Mouse (Mus musculus) heart, embryonic 12.5 days (tissue): ENCODE measurements around the gene Dzank1. TPM values are rescaled to one million over a fixed set of nuclear protein-coding genes. Genes with fewer than 3 reads are reported as not detected.
A peak's percentile ranks its signal among the peaks of the same experiment; 100 is the strongest.

ENCODE experiments used
- ATAC-seq: fragments of 200-750 bp; cut with Nextera tagmentation; 2 replicates; pipeline ENCODE4 v1.8.0; 2017; ENCODE audit warnings: moderate TSS enrichment, moderate library complexity; ENCODE audit not compliant: insufficient number of reproducible peaks, low FRiP score
- H3K27ac ChIP-seq: fragments of 300-500 bp; sonication (generic); 2 replicates; pipeline ENCODE4 v1.5.1; 2016; ENCODE audit warnings: mild to moderate bottlenecking, moderate library complexity; ENCODE audit not compliant: poor library complexity, severe bottlenecking
- H3K27me3 ChIP-seq: fragments of 300-500 bp; sonication (generic); replicated peaks from 2 replicates; pipeline ENCODE4 v1.6.1; 2016; ENCODE audit warnings: mild to moderate bottlenecking, moderate library complexity
- H3K36me3 ChIP-seq: fragments of 300-500 bp; sonication (generic); 2 replicates; pipeline ENCODE4 v1.6.1; 2016; ENCODE audit warnings: mild to moderate bottlenecking, moderate library complexity
- H3K4me1 ChIP-seq: fragments of 300-500 bp; sonication (generic); replicated peaks from 2 replicates; pipeline ENCODE4 v1.6.1; 2016; ENCODE audit warnings: mild to moderate bottlenecking
- H3K4me2 ChIP-seq: fragments of 300-500 bp; sonication (generic); 2 replicates; pipeline ENCODE4 v1.6.1; 2016; ENCODE audit warnings: mild to moderate bottlenecking, moderate library complexity
- H3K4me3 ChIP-seq: fragments of 300-500 bp; sonication (generic); 2 replicates; pipeline ENCODE4 v1.5.1; 2016; ENCODE audit warnings: mild to moderate bottlenecking
- H3K9ac ChIP-seq: fragments of 300-500 bp; sonication (generic); 2 replicates; pipeline ENCODE4 v1.6.1; 2016; ENCODE audit warnings: mild to moderate bottlenecking, moderate library complexity
- H3K9me3 ChIP-seq: fragments of 300-500 bp; sonication (generic); replicated peaks from 2 replicates; pipeline ENCODE4 v1.6.1; 2016; ENCODE audit warnings: mild to moderate bottlenecking, moderate library complexity
- WGBS: fragments of 180-500 bp; shearing (Covaris S2); methylation state at CpG from one replicate; pipeline ENCODE4 v1.1.7; 2016; 5-methylcytosine and 5-hydroxymethylcytosine counted together
- polyA plus RNA-seq: library from polyadenylated mRNA; unstranded; fragments of >200 nt; fragmentation: Nextera tagmentation; extraction: Ambion mirVana; gene quantifications from 2 replicates; pipeline ENCODE4 v1.2.1, GENCODE M21; 2016

The Dzank1 gene
- polyA plus RNA-seq, 1 experiment from 2014 or later = 0.88 TPM

DNA sequence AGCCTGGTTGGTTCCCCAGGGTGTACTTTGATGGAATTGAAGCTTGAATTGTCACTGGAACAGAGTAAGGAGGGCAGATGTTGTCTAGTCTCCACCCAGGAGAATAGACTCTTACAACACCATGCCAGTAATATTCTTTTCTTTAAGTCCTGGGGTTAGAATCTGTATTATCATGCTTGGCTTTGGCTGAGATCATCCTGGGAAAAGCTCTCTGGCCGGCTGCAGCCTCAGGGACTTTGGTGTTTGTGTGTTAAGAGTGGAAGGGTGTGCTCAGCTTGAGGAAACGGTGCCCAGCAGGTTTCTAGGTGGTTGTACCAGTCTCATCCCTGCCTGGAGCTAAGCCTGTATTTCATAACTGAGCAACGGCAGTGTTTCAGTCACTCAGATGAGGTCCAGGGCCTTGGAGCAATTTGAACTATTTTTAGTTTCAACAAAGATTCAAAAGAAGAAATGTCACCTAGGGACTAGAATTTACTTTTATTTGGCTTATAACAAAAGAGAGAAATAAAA lies 88.0 kb downstream of the Dzank1 start:
- Histone ChIP-seq H3K27ac (no peak overlapping the region), H3K9ac (no peak overlapping the region), H3K4me2 (no peak overlapping the region), H3K4me1 (no peaks in the 10 kb centered on the region), H3K27me3 (no peaks in the 10 kb centered on the region), H3K9me3 (no peaks in the 10 kb centered on the region), H3K36me3 (no peaks in the 10 kb centered on the region), H3K4me3 (no peak overlapping the region)
- ATAC-seq = no peak
- 64% methylated on average over 3 of the region's 3 CpGs for WGBS

- H3K9ac ChIP-seq = no peak overlapping the region
- no peak for ATAC-seq
- H3K36me3 ChIP-seq = no peaks in the 10 kb centered on the region
- no peak overlapping the region for H3K4me2 ChIP-seq
- no peaks in the 10 kb centered on the region for H3K9me3 ChIP-seq
- 53% methylated on average over 4 of the region's 4 CpGs for WGBS
- no peaks in the 10 kb centered on the region for H3K4me1 ChIP-seq
- no peak overlapping the region for H3K27ac ChIP-seq
- no peak overlapping the region for H3K4me3 ChIP-seq
- H3K27me3 ChIP-seq = no peaks in the 10 kb centered on the region
Measured at GRCm38 (mm10) chr2:144438424-144438823, 88.8 kb downstream of the Dzank1 start.

GRCm38 (mm10) chr2:144435679-144436078 lies 91.5 kb downstream of the Dzank1 start:
- no peak overlapping the region for H3K4me3 ChIP-seq
- no peaks in the 10 kb centered on the region for H3K36me3 ChIP-seq
- WGBS = 78% methylated on average over 10 of the region's 10 CpGs

GRCm38 (mm10) chr2:144431286-144431825 lies 95.9 kb downstream of the Dzank1 start:
- H3K9me3 ChIP-seq = no peaks in the 10 kb centered on the region
- no peak overlapping the region for H3K4me2 ChIP-seq
- H3K36me3 ChIP-seq = no peaks in the 10 kb centered on the region
- ATAC-seq = no peak
- no peak overlapping the region for H3K9ac ChIP-seq
- H3K27ac ChIP-seq = no peak overlapping the region
- no peaks in the 10 kb centered on the region for H3K27me3 ChIP-seq
- H3K4me3 ChIP-seq = no peak overlapping the region
- H3K4me1 ChIP-seq = no peaks in the 10 kb centered on the region; the same call in 1 of the 2 replicates
- 76% methylated on average over 5 of the region's 5 CpGs for WGBS

More at GRCm38 (mm10) chr2:144435679-144436078, 91.5 kb downstream of the Dzank1 start:
- no peaks in the 10 kb centered on the region for H3K9me3 ChIP-seq
- no peak overlapping the region for H3K27ac ChIP-seq
- no peaks in the 10 kb centered on the region for H3K4me1 ChIP-seq
- no peak for ATAC-seq
- H3K4me2 ChIP-seq = no peak overlapping the region
- no peak overlapping the region for H3K9ac ChIP-seq
- no peaks in the 10 kb centered on the region for H3K27me3 ChIP-seq

GRCm38 (mm10) chr2:144429171-144429570 lies 98.0 kb downstream of the Dzank1 start:
- H3K4me3 ChIP-seq = no peak overlapping the region
- H3K27ac ChIP-seq = no peak overlapping the region
- no peak for ATAC-seq
- H3K4me1 ChIP-seq = no peaks in the 10 kb centered on the region; the same call in 1 of the 2 replicates
- no peaks in the 10 kb centered on the region for H3K36me3 ChIP-seq
- no peak overlapping the region for H3K4me2 ChIP-seq
- WGBS = 77% methylated on average over 7 of the region's 7 CpGs
- H3K27me3 ChIP-seq = no peaks in the 10 kb centered on the region
- no peak overlapping the region for H3K9ac ChIP-seq
- no peaks in the 10 kb centered on the region for H3K9me3 ChIP-seq

- H3K27ac ChIP-seq = no peak overlapping the region
- no peak overlapping the region for H3K4me2 ChIP-seq
- ATAC-seq = no peak
- no peaks in the 10 kb centered on the region for H3K27me3 ChIP-seq
- 82% methylated on average over 8 of the region's 8 CpGs for WGBS
- no peaks in the 10 kb centered on the region for H3K9me3 ChIP-seq
- no peaks in the 10 kb centered on the region for H3K36me3 ChIP-seq
- H3K9ac ChIP-seq = no peak overlapping the region
- no peaks in the 10 kb centered on the region; the same call in 1 of the 2 replicates for H3K4me1 ChIP-seq
- no peak overlapping the region for H3K4me3 ChIP-seq
Measured at GRCm38 (mm10) chr2:144428659-144429058, 98.6 kb downstream of the Dzank1 start.

- H3K4me1 ChIP-seq = no peaks in the 10 kb centered on the region; the same call in 1 of the 2 replicates
- peak; percentile 57; the same call in 1 of the 2 replicates for ATAC-seq
- no peak overlapping the region for H3K4me2 ChIP-seq
- H3K36me3 ChIP-seq = no peaks in the 10 kb centered on the region
- no peak overlapping the region for H3K4me3 ChIP-seq
- 53% methylated on average over 5 of the region's 5 CpGs for WGBS
- H3K9me3 ChIP-seq = no peaks in the 10 kb centered on the region
- H3K27me3 ChIP-seq = no peaks in the 10 kb centered on the region
- no peak overlapping the region for H3K27ac ChIP-seq
- no peak overlapping the region for H3K9ac ChIP-seq
Measured at GRCm38 (mm10) chr2:144427852-144428251, 99.4 kb downstream of the Dzank1 start.

- Histone ChIP-seq H3K4me3 (no peak overlapping the region), H3K9ac (no peak overlapping the region), H3K4me1 (no peaks in the 10 kb centered on the region; the same call in 1 of the 2 replicates), H3K9me3 (no peaks in the 10 kb centered on the region), H3K4me2 (no peak overlapping the region), H3K27ac (no peak overlapping the region), H3K36me3 (no peaks in the 10 kb centered on the region), H3K27me3 (no peaks in the 10 kb centered on the region)
- WGBS = 67% methylated on average over 1 of the region's 1 CpGs
- no peak for ATAC-seq
Measured at GRCm38 (mm10) chr2:144425761-144426160, 101.5 kb downstream of the Dzank1 start.

- no peak overlapping the region for H3K9ac ChIP-seq
- H3K4me1 ChIP-seq = no peaks in the 10 kb centered on the region
- H3K36me3 ChIP-seq = no peaks in the 10 kb centered on the region
- no peak overlapping the region for H3K27ac ChIP-seq
- 79% methylated on average over 10 of the region's 10 CpGs for WGBS
- H3K4me3 ChIP-seq = no peak overlapping the region
- no peak overlapping the region for H3K4me2 ChIP-seq
- no peak for ATAC-seq
- H3K27me3 ChIP-seq = no peaks in the 10 kb centered on the region
- H3K9me3 ChIP-seq = no peaks in the 10 kb centered on the region
Measured at GRCm38 (mm10) chr2:144422094-144422675, 105.0 kb downstream of the Dzank1 start.

Other genes with a start within 250 kb of the Dzank1 start
- gene Ovol2, start 195.3 kb downstream of the Dzank1 start, polyA plus RNA-seq = 0.12 and 0.20 TPM in 2 replicates
- gene Kat14, start 158.4 kb downstream of the Dzank1 start, polyA plus RNA-seq = 27.3 and 27.5 TPM in 2 replicates
- 0.90 and 3.8 TPM in 2 replicates for gene Pet117, start 158.4 kb downstream of the Dzank1 start, polyA plus RNA-seq
- gene Polr3f, start 304 bp upstream of the Dzank1 start, polyA plus RNA-seq = 19.6 and 20.1 TPM in 2 replicates
- gene Rbbp9, start 23.5 kb upstream of the Dzank1 start, polyA plus RNA-seq = 35.8 and 38.0 TPM in 2 replicates
- gene Sec23b, start 28.8 kb upstream of the Dzank1 start, polyA plus RNA-seq = 49.8 and 50.6 TPM in 2 replicates
- gene Smim26, start 66.6 kb upstream of the Dzank1 start, polyA plus RNA-seq = 54.8 and 57.1 TPM in 2 replicates
- gene Dtd1, start 72.5 kb upstream of the Dzank1 start, polyA plus RNA-seq = 30.5 and 31.2 TPM in 2 replicates